Mouse (Mus musculus): ENCODE data around the gene Gm49337. TPM values are rescaled to one million over a fixed set of nuclear protein-coding genes. Genes with fewer than 3 reads are reported as not detected.
A peak's percentile ranks its signal among the peaks of the same experiment; 100 is the strongest.

Gene Gm49337
- polyA plus RNA-seq, 1 experiment from 2014 or later: not detected

DNA sequence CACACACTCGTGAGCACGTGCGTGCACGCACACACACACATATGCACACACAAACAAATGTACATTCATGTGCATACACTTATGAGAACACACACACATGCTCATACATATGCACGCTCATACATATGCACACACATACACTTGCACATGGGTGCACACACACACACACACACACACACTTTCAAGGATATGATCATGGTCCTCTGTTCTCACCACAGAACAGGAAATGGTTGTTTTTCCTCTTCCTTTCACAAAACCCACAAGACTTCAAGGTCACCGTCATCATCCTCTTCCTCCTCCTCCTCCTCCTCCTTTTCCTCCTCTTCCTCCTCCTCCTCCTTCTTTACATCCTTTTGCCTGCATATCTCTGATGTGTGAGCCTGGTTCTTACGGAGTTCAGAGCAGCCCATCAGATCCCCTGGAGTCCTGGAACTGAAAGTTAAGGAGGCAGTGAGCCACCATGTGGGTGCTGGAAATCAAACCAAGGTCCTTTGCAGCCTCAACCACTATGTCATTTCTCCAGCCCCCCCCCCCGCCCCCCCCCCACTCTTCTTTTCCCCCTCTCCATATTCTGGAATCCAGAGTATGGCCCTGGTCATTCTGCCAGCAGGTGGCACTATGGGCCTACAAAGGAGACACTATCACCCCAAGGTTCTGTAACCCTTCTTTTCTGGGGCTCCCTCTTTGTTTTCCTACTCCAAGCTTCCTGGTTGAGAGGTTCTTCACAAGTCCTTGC, 4.4 kb upstream of the Gm49337 start:
- ATAC-seq (ENCODE audit: low FRiP score, low TSS enrichment) (peak; percentile 66), DNase-seq (peak; percentile 86)
- Histone ChIP-seq H3K4me1 (ENCODE audit: control insufficient read depth, insufficient read depth, low read length) (no peaks in the 10 kb centered on the region), H3K27me3 (ENCODE audit: control insufficient read depth, insufficient read depth, low read length) (no peaks in the 10 kb centered on the region), H3K4me3 (replicated peaks; ENCODE audit: low read depth, low read length) (no peak overlapping the region), H3K36me3 (ENCODE audit: control insufficient read depth, insufficient read depth, low read length) (no peaks in the 10 kb centered on the region), H3K4me2 (ENCODE audit: low read length) (no peak overlapping the region), H3K9ac (replicated peaks; ENCODE audit: low read length) (no peak overlapping the region), H3K9me3 (ENCODE audit: control insufficient read depth, low read length) (no peaks in the 10 kb centered on the region), H3K27ac (replicated peaks; ENCODE audit: low read depth, low read length) (no peak overlapping the region)
- 75% methylated on average over 8 of the region's 8 CpGs for WGBS

- no peaks in the 10 kb centered on the region for H3K9me3 ChIP-seq (ENCODE audit: control insufficient read depth, low read length)
- H3K27ac ChIP-seq (replicated peaks; ENCODE audit: low read depth, low read length): no peak overlapping the region
- peak; percentile 37 for ATAC-seq (ENCODE audit: low FRiP score, low TSS enrichment)
- no peaks in the 10 kb centered on the region for H3K4me1 ChIP-seq (ENCODE audit: control insufficient read depth, insufficient read depth, low read length)
- no peak overlapping the region for H3K9ac ChIP-seq (replicated peaks; ENCODE audit: low read length)
- H3K4me3 ChIP-seq (replicated peaks; ENCODE audit: low read depth, low read length): no peak overlapping the region
- no peaks in the 10 kb centered on the region for H3K36me3 ChIP-seq (ENCODE audit: control insufficient read depth, insufficient read depth, low read length)
- H3K4me2 ChIP-seq (ENCODE audit: low read length): no peak overlapping the region
- DNase-seq: no peak
- WGBS: 70% methylated on average over 3 of the region's 3 CpGs
- no peaks in the 10 kb centered on the region for H3K27me3 ChIP-seq (ENCODE audit: control insufficient read depth, insufficient read depth, low read length)
Observed at GRCm38 (mm10) chr4:116169353-116169672, 3.9 kb upstream of the Gm49337 start.

DNA sequence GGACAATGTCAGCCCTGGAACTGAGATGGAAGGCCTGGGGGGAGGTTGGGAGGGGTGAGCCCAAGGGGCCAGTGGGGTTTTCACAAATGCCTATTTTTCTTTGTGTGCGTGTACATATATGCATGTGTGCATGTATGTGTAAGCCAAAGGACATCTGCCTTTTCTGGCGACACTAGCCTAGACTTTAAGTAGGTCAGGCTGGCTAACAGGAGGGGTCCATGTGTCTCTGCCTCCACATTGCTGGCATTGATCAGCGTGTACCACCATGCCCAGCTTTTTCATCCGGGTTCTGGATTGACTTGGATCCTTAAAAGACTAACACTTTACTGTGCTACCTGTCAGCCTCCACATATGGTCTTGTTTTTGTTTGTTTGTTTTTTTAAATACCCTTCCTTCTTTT, 568 bp downstream of the Gm49337 start:
- H3K27ac ChIP-seq (replicated peaks; ENCODE audit: low read depth, low read length): no peak overlapping the region
- peaks cover 19% of the 10 kb centered on the region; the same call in 1 of the 2 replicates for H3K4me1 ChIP-seq (ENCODE audit: control insufficient read depth, insufficient read depth, low read length)
- no peaks in the 10 kb centered on the region for H3K9me3 ChIP-seq (ENCODE audit: control insufficient read depth, low read length)
- no peak overlapping the region for H3K4me2 ChIP-seq (ENCODE audit: low read length)
- H3K9ac ChIP-seq (replicated peaks; ENCODE audit: low read length): no peak overlapping the region
- H3K27me3 ChIP-seq (ENCODE audit: control insufficient read depth, insufficient read depth, low read length): no peaks in the 10 kb centered on the region
- H3K36me3 ChIP-seq (ENCODE audit: control insufficient read depth, insufficient read depth, low read length): no peaks in the 10 kb centered on the region
- 92% methylated on average over 4 of the region's 4 CpGs for WGBS
- no peak overlapping the region for H3K4me3 ChIP-seq (replicated peaks; ENCODE audit: low read depth, low read length)
- ATAC-seq (ENCODE audit: low FRiP score, low TSS enrichment) (no peak), DNase-seq (no peak)

- Histone ChIP-seq H3K27me3 (ENCODE audit: control insufficient read depth, insufficient read depth, low read length) (no peaks in the 10 kb centered on the region), H3K4me1 (ENCODE audit: control insufficient read depth, insufficient read depth, low read length) (peaks cover 19% of the 10 kb centered on the region; the same call in 1 of the 2 replicates), H3K4me2 (ENCODE audit: low read length) (no peak overlapping the region), H3K4me3 (replicated peaks; ENCODE audit: low read depth, low read length) (no peak overlapping the region), H3K27ac (replicated peaks; ENCODE audit: low read depth, low read length) (peak overlapping the region; percentile 6; the same call in 1 of the 2 replicates), H3K36me3 (ENCODE audit: control insufficient read depth, insufficient read depth, low read length) (no peaks in the 10 kb centered on the region), H3K9me3 (ENCODE audit: control insufficient read depth, low read length) (no peaks in the 10 kb centered on the region), H3K9ac (replicated peaks; ENCODE audit: low read length) (no peak overlapping the region)
- 45% methylated on average over 6 of the region's 6 CpGs for WGBS
- DNase-seq (no peak), ATAC-seq (ENCODE audit: low FRiP score, low TSS enrichment) (no peak)
Observed at GRCm38 (mm10) chr4:116174466-116175116, 1.4 kb downstream of the Gm49337 start.

GRCm38 (mm10) chr4:116175136-116175535, 2.0 kb downstream of the Gm49337 start:
- no peaks in the 10 kb centered on the region for H3K27me3 ChIP-seq (ENCODE audit: control insufficient read depth, insufficient read depth, low read length)
- no peak overlapping the region for H3K4me2 ChIP-seq (ENCODE audit: low read length)
- H3K36me3 ChIP-seq (ENCODE audit: control insufficient read depth, insufficient read depth, low read length): no peaks in the 10 kb centered on the region
- H3K4me3 ChIP-seq (replicated peaks; ENCODE audit: low read depth, low read length): no peak overlapping the region
- no peak overlapping the region for H3K27ac ChIP-seq (replicated peaks; ENCODE audit: low read depth, low read length)
- DNase-seq: no peak
- ATAC-seq (ENCODE audit: low FRiP score, low TSS enrichment): no peak
- no peaks in the 10 kb centered on the region for H3K9me3 ChIP-seq (ENCODE audit: control insufficient read depth, low read length)
- no peak overlapping the region for H3K9ac ChIP-seq (replicated peaks; ENCODE audit: low read length)
- peaks cover 19% of the 10 kb centered on the region; the same call in 1 of the 2 replicates for H3K4me1 ChIP-seq (ENCODE audit: control insufficient read depth, insufficient read depth, low read length)

DNA sequence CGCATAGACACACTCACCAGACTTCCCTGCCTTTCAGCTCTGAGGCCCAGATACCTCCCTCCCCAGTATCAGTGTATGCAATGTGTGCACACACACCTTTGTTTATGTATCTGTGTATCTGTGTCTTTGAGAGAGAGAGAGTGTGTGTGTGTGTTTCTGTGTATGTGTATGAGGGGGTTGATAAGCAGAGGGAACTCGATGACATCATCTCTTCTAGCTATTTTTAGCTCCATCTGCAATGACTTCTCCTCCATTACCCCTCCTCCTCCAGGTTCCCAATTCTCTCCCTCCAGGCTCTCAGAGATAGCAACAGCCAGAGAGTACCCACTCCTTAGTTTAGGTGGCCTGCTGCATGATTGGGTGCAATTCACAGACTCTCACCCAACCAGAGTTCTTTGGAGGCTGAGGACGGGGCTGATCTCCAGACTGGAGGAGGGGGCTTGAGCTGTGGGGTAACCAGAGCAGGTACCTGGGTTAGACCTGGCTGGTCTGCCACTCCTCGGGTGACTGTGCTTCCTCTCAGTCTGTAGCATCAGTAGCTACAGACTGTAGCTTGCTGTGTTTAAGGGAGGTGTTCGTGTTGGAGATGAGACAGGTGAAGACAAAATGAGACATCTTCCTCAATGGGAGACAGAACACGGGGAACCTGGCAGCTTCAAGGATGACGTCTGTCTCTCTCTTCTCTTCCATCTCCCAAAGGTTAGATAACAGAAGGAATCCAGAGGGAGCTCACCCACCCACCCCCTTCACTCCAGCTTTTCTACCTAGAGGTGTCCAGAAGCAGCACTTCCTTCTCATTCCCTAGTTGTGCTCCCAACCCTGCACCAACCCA, 2.7 kb downstream of the Gm49337 start:
- Histone ChIP-seq H3K4me3 (replicated peaks; ENCODE audit: low read depth, low read length) (no peak overlapping the region), H3K9ac (replicated peaks; ENCODE audit: low read length) (0 out of 2 replicates have a peak overlapping the region, but pooled peaks have one; percentile 12), H3K27ac (replicated peaks; ENCODE audit: low read depth, low read length) (peak overlapping the region; percentile 41; the same call in 1 of the 2 replicates), H3K4me2 (ENCODE audit: low read length) (peak overlapping the region; percentile 41; the same call in 1 of the 2 replicates), H3K27me3 (ENCODE audit: control insufficient read depth, insufficient read depth, low read length) (no peaks in the 10 kb centered on the region), H3K4me1 (ENCODE audit: control insufficient read depth, insufficient read depth, low read length) (peaks cover 19% of the 10 kb centered on the region; the same call in 1 of the 2 replicates), H3K36me3 (ENCODE audit: control insufficient read depth, insufficient read depth, low read length) (no peaks in the 10 kb centered on the region), H3K9me3 (ENCODE audit: control insufficient read depth, low read length) (no peaks in the 10 kb centered on the region)
- DNase-seq (no peak), ATAC-seq (ENCODE audit: low FRiP score, low TSS enrichment) (no peak)
- 73% methylated on average over 7 of the region's 7 CpGs for WGBS

DNA sequence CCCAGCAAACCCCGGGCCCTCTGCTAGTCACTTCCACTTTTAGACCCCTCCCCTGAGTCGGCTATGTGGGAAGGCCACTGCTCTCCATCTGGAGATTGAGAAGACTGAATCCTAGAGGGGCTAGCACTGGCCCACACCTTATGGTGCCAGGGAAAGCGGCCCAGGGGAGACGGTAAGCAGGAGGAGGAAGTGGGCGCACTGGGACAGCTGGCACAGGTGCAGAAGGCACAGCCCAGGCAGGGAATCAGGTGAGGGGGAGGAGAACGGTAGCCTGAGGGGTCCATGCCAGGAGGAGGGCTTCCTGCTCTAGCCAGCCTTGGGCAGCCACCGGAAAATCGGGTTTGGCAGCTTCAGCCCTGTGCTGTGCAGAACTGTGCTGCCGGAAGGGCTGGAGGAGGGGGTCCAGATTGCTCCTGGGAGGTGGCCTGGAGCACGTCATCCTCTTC, 3.4 kb downstream of the Gm49337 start:
- Histone ChIP-seq H3K36me3 (ENCODE audit: control insufficient read depth, insufficient read depth, low read length) (no peaks in the 10 kb centered on the region), H3K9me3 (ENCODE audit: control insufficient read depth, low read length) (no peaks in the 10 kb centered on the region), H3K27ac (replicated peaks; ENCODE audit: low read depth, low read length) (peak overlapping the region; percentile 41), H3K4me1 (ENCODE audit: control insufficient read depth, insufficient read depth, low read length) (peaks cover 19% of the 10 kb centered on the region; the same call in 1 of the 2 replicates), H3K4me2 (ENCODE audit: low read length) (peak overlapping the region; percentile 41), H3K9ac (replicated peaks; ENCODE audit: low read length) (no peak overlapping the region), H3K27me3 (ENCODE audit: control insufficient read depth, insufficient read depth, low read length) (no peaks in the 10 kb centered on the region), H3K4me3 (replicated peaks; ENCODE audit: low read depth, low read length) (no peak overlapping the region)
- peak; percentile 72 for ATAC-seq (ENCODE audit: low FRiP score, low TSS enrichment)
- peak; percentile 68 for DNase-seq
- WGBS: 19% methylated on average over 10 of the region's 10 CpGs

DNA sequence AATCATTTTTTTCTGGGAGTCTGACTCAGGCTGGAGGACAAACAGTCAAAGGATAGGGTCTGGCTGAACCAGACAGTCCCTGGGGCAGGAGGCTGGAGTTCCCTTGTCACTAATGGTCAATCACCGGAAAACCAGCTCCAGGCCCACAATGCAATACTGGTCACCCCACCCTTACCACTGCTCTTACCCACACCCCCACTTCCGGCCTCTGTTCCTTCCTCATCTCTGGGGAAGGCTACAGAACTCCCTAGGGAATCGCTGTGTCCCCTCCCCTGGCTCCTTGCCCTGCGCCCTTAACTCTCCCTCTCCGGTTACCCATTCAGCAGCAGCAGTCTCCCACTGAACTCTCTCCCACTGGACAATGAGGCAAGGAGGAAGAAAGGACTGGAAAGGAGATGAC, 4.0 kb downstream of the Gm49337 start:
- DNase-seq (peak; percentile 31), ATAC-seq (ENCODE audit: low FRiP score, low TSS enrichment) (no peak)
- Histone ChIP-seq H3K9ac (replicated peaks; ENCODE audit: low read length) (no peak overlapping the region), H3K4me3 (replicated peaks; ENCODE audit: low read depth, low read length) (no peak overlapping the region), H3K36me3 (ENCODE audit: control insufficient read depth, insufficient read depth, low read length) (no peaks in the 10 kb centered on the region), H3K27me3 (ENCODE audit: control insufficient read depth, insufficient read depth, low read length) (no peaks in the 10 kb centered on the region), H3K9me3 (ENCODE audit: control insufficient read depth, low read length) (no peaks in the 10 kb centered on the region), H3K27ac (replicated peaks; ENCODE audit: low read depth, low read length) (peak overlapping the region; percentile 41; the same call in 1 of the 2 replicates), H3K4me1 (ENCODE audit: control insufficient read depth, insufficient read depth, low read length) (peaks cover 19% of the 10 kb centered on the region; the same call in 1 of the 2 replicates), H3K4me2 (ENCODE audit: low read length) (peak overlapping the region; percentile 41)
- 36% methylated on average over 5 of the region's 5 CpGs for WGBS

Measured in midbrain, embryonic 14.5 days (tissue).